Mouse (Mus musculus): ENCODE measurements around the gene Iqub.

DNA sequence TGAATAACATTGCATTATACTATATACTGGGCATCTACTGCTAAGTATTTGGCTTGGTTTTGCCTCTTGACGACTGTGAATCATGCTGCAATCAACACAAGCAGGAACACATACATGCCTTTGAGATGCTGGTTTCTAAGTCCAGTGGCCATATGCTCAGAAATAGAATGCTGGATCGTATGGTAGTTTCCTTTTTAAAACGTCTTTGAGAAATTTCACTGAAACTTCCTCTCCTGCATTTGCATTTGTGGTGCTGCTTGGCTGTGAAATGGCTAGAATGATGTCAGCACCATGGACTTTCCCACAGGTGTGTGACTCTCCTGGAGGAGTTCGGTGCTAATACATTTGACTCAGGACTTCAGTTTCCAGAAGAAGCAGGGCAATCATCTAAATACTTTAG is 25.2 kb upstream of the Iqub start:
- TF ChIP-seq CTCF (IDR thresholded peaks at IDR 0.05; ENCODE audit: borderline replicate concordance, insufficient read depth, low read length) (no peak), POLR2A (IDR thresholded peaks at IDR 0.05; ENCODE audit: low read depth, low read length) (no peak)
